Mouse (Mus musculus) brain, adult 2 months (tissue): Measurements from ENCODE around the gene Foxr1.
"Not testable (repeated sequence)": the region's sequence is repeated elsewhere in the genome, so short reads cannot be mapped to it uniquely, and the experiment has no call there.

Source experiments
- DNase-seq: peaks from one replicate; pipeline ENCODE4 v3.0.0; 2011; ENCODE audit warnings: low read depth, low spot score

Foxr1 gene

DNA sequence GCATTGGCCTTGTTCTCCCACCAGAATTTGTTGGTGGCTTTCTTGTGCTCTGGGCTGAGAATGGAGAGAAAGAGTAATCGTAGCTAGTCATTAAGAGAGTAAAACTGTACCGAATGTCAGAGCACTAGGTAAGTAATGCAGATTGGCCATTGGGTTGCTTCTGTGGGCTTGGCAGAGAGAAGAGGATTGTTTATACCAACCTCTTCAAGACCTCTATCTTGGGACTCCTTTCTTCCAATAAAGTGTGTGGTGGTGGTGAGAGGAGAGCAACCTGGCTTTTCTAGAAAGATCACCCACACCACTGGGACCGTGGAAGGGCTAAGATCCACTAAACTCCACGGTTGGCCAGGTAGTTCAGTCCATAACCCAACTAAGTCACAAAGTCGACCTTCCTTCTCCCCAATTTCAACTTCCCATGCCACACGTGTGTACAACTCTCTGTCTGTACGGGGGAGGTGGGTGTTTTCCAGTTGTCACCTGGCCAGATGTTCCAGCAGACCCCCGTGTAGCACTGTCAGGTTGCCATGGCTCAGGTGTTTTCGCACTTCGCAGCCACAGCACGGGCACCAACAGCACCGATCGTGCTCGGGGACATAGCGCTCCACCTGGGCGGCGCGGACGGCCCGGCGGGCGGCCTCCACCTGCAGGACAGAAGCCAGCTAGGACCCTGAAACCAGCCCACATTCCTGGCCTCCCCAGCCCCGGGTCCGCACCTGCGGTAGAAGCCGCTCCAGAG lies 23.6 kb downstream of the Foxr1 start:
- no peak for DNase-seq

DNA sequence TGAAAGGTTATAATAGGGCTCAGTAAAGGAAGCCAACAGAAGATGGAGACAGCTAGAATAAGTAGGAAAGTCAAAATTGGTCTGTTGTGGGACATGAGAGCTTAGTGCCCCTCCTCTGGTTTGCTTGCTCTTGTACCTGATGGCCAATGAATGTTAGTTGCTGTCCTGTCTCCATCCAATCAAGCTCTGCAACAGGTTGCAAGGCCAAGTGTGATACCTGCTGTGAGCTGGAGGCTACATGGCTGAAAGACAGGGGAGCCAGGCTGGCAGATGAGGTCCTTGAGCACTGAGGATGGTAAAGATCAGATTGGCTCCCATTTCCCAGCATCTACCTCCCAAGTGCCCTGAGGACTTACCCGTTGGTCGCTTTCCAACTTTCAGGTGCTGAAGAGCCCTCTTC lies 28.2 kb downstream of the Foxr1 start:
- no peak for DNase-seq

DNA sequence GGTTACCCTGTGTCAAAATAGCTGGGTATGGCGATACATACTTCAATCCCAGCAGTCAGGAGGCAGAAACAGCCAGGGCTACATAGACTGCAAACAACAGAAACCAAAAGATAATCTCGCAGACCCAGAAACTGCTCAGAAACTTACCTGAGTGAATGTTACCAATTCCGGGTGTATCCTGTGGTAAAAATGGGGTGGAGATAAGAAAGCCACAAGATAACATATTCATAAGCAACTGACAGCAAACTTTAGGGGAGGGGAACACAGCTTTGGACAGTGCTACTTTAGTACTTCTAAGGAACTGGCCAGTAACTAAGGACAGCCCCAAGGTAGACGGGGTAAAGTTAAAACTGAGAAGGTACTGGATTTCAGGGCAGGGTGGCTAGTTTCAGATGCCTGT lies 28.6 kb downstream of the Foxr1 start:
- no peak for DNase-seq

DNA sequence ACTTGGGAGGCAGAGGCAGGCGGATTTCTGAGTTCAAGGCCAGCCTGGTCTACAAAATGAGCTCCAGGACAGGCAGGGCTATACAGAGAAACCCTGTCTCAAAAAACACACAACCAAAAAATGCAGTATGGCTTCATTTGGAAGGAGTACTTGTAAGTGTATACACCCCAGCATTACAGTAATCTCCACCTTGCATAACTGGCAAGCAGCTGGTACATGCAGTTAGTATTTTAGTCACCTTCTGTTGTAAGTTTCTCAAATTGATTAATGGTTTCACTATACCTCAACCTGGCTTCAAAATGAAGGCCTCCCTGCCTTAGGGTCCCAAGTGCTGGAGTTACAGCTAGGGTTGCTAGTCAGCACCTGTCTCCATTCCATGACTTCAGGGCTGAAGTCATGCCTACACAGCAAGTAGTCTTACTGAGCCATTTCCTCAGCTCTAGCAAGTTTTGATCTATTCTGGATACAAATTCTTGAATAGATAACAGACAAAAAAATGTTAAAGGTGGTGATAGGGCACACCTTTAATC lies 29.3 kb downstream of the Foxr1 start:
- DNase-seq, result no peak

DNA sequence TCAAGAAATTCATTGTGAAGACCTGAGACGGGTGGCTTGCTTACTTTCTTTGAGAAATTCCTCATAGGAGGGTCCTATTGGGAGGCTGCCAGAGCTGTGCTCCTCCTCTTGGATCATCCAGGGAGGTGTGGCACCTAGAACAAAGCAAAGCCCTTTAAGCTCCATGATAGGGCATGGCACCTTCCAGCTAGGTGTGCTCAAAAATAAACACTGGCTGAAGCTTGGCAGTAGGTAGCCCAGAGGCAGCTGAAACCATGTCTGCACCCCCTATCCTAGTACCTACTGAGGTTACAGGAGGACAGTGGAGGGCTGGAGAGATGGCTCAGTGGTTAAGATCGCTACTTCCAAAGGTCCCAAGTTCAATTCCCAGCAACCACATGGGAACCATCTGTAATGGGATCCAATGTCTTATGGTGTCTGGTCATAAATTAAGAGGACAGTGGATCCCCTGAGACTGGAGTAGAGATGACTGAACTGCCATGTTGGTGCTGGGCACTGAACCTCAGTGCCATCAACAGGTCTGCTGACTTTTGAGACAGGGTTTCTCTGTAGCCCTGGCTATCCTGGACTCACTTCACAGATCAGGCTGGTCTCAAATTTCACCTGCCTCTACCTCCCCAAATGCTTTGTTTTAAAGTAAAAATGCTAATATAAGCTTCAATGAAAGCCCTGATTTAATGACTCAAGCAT lies 30.1 kb downstream of the Foxr1 start:
- DNase-seq, result no peak

DNA sequence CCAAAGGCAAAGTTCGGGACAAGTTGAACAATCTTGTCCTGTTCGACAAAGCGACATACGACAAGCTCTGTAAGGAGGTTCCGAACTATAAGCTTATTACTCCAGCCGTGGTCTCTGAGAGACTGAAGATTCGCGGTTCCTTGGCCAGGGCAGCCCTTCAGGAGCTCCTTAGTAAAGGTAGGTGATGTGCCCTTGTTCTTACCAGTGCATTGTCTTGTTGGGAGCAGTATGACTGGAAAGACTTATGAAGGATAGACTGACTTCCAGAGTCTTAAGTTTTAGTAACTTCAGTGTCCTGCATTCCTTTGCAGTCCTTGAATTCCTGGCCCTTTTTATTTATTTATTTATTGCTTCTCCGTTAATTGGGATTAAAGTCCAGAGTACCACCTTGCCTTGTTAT lies 32.2 kb downstream of the Foxr1 start:
- DNase-seq, result not testable (repeated sequence)

DNA sequence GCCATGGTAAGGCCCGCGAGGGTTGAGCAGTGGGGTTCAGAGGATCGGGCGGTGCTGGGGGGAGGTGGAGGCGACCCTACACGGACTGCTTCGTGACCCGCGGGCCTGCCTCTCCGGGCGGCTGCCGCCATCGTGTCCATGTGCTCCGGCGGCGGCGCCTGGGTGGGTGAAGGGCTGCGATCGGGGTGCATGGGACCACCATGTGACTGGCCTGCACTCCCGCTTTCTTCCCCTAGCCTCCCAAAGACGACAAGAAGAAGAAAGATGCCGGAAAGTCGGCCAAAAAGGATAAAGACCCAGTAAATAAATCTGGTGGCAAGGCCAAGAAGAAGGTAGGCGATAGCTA lies 33.2 kb downstream of the Foxr1 start:
- DNase-seq, result no peak

DNA sequence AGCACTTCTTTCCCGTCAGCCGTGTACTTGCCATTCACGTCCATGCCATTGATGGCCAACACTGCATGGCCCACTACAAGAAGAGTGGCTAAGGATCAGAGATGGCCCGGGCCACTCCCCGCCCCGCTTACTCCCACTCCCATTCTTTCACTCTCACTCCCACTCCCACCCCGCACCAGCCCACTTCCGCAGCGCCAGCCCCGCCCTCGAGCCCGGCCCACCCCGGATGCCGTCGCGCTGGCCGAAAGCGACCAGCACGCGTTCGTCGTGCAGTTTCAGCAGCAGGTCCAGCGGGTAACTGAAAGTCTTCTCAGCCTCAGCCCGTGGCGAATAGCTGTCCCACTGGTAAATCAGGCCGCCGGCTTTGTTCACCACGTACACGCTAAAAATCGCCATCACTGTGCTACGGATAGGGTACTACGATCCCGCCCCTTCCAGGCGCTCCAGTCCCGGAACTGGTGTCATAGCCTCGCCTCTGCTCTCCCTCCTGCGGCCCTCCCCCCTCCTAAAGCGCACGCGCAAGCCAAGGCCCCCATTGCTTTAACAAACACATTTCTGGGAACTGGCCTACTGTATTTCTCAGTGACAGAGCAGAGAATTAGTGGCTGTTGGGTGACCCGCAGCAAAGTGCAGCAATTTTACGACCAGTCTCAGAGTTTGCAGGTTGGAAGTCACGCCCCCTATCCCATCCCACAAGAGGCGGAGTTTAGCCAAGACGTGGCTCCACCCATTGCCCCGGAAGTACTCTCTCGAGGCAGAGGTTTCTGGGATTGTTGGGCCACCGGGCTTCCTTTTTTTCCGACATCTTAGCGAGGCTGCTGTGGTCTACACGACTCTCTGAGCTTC lies 33.8 kb downstream of the Foxr1 start, which contains the start of the genes Rps25 and Trappc4:
TSS of gene Rps25 (plus strand) at position 234 of the 846 bp plus-strand sequence.
TSS of gene Trappc4 (minus strand) at position 695 of the 846 bp plus-strand sequence.
- DNase-seq, result peak; percentile 98

DNA sequence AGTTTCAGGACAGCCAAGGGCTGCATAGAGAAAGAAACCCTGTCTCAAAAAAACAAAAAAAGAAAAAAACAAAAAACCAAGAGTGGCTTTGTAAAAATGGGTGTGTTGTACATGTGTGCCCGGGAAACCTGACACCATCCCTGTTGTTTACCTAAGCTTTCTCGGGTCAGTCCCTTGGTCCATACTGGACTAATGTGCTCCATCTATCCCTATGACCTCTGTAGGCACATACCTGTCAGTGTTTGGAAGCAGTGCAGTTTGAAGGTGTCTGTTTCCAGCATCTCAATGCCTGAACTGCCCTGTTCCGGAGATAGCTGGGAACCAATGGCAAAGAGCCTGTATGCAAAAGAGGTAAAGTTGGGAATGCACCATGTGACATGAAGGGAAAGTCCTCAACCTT lies 35.9 kb downstream of the Foxr1 start:
- no peak for DNase-seq

DNA sequence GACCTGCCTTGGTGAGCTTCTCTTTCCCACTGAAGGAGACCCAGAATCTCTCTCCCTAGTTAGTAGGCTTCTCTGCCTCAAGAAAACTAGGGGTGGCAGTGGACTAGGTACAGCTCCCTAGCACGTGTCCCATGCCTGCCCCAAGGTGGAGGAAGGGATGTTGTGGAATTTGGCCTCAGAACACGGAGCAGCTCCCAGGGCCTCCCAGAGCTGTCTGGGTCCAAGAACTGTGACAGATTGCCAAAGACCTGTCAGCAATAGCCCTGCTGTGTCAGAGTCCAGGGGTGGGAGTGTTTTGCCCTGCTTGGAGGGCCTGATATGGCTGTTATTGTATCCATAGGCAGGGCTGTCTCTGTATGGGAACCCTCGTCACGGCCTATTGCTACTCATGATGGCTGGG lies 39.9 kb downstream of the Foxr1 start:
- no peak for DNase-seq

DNA sequence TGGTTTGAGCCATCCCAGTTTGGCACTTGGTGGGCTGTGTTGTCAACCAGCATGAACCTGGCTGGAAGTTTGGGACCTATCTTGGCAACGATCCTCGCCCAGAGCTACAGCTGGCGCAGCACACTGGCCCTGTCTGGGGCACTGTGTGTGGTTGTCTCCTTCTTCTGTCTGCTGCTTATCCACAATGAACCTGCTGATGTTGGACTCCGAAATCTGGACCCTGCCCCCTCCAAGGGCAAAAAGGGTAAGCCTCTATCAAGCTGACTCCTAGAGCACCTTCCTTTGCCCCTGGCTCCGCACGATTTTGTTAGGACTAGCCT lies 41.2 kb downstream of the Foxr1 start:
- no peak for DNase-seq

DNA sequence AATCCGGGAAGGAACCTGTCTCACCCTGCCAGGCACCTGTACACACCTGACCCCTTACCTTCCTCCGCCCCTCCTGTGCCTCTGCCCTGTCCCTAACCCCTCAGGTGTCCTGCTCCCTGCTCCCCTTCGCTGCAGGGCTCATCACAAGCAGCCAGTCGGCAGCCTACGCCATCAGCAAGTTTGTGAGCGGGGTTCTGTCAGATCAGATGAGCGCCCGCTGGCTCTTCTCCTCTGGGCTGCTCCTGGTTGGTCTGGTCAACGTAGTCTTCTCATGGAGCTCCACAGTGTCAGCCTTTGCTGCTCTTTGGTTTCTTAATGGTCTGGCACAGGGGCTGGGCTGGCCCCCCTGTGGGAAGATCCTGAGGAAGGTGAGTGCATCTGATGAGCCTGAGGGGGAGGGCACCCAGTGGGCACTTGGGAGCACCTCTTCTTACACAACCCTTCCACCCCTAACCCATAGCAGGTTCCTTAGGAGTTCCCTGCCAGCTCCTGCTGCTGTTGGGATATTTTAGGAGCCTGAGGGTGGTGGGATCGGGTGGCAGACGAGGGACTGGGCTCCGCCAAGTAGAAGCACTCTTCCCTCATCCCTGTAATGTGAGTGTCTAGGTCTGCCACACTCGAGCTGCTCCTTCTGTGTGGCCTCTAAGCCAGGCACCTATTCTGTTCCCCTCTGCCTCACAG lies 41.7 kb downstream of the Foxr1 start:
- no peak for DNase-seq

DNA sequence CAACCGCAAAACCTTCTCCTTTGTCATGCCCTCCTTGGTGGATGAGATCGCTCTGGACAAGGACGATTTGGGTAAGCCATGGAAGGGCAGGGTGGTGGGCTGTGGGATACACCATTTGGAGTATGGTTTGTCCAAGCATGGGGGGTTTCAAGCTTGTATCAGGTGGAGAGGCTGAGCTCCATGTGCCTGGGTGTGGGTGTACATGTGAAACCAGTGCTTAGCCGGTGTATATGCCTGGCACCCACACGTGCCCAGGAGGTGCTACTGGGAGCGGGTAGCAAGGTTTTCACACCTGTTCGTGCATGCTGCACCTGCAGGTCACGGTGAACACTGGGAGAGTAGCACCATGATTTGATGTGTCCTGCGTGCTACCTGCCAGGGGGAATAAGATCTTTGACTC lies 42.4 kb downstream of the Foxr1 start:
- no peak for DNase-seq

DNA sequence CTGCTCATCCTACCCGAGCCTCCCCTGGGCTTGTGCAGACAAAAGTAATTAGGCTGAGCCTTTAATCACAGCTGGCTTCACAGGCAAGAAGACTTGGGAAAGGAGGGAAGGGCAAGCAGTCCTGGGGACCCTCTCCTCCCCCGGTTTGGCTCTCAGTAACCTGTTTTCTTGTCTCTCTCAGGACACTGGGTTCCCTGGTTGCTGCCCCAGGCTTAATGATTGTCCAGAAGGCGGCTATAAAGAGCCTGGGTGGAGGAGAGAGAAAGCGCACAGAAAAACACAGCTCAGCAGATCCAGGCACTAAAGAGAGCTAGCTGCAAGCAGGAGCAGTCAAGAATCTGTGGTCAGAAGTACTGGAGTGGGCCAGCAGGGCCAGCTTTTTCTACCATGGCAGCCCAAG lies 42.8 kb downstream of the Foxr1 start:
- DNase-seq, result peak; percentile 26

DNA sequence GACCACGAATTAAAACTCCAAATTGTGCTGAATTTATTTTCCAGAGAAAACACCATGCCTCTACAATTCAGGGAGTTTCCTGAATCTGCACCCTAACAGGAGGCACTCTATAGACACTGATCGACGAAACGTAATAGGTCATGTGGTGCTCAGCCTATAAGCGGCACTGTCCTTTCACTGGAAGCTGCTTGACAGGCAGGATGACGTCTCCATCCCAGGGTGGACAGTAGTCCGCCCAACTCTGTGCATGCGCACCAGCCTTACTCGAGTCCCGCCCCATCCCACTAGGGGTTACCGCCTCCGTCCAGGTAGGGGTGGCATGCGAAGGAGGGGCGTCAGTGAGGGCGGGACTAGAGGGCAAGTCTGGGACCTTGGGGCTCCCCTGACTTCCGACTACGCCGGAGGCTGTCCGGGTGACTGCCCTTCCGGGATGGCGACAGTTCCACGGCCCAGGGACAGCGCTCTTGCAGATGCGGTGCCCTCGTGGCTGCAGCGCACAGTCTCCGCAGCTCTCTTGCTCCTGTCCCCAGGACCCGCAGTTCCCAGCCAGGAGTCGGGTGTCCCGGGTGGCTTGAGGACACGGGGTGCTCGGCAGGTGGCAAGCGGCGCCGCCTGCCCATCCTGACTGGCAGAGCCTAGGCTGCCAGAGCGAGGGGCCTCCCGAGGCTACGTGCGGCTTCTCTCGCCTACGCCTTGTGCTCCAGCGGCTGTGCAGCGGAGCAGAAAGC lies 44.1 kb downstream of the Foxr1 start, which contains the start of gene Slc37a4:
TSS of gene Slc37a4 (plus strand) at position 169 of the 728 bp plus-strand sequence.
- DNase-seq, result peak; percentile 100

DNA sequence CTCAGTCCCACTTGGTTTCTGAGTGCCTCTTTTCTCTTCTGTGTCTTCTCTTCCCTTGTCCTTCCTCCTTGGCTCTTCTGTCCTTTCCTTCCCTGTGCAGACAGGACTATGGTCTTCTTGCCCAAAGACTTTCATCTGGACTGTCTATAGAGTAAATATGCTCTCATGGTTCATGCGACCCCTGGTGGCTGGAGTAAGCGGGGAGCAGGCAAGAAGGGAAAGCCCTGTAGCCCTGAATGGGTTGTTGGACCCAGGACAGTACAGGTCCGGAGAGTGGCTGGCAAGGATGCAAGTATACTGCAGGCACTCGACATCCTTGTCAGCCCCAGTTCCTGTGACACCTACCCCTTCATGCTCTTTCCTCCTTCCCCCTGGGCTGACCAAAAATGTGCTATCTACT lies 49.5 kb downstream of the Foxr1 start:
- peak; percentile 71 for DNase-seq

DNA sequence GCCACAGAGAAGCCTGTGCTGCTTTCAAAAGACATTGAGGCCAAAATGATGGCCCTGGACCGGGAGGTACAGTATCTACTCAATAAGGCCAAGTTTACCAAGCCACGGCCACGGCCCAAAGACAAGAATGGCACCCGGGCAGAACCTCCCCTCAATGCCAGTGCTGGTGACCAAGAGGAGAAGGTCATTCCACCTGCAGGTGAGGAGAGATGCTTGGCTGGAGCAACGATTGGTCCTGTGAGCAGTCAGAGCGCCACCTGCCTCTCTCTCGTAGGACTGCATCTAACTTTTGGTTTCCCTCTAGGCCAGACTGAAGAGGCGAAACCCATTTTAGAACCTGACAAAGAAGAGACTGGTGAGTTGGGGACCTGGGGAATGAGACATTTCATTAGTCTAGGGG lies 51.7 kb downstream of the Foxr1 start:
- peak; percentile 80 for DNase-seq

DNA sequence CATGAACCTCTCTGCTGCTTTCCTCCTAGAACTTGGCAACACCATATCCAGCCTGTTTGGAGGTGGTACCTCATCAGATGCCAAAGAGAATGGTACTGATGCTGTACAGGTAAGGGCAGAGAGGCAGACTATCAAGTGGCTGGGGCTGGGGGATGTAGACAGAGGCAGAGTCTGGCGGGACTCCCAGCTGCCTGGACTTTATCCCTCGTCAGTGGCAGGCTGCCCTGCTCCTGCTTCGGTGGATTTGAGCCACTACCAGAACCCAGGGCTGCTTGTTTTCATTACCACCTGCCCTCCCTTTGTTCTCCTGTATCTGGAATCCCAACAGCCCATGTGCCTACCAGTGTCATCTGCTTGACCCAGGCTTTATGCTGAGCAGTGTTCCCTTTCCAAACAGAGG lies 53.7 kb downstream of the Foxr1 start:
- no peak for DNase-seq

DNA sequence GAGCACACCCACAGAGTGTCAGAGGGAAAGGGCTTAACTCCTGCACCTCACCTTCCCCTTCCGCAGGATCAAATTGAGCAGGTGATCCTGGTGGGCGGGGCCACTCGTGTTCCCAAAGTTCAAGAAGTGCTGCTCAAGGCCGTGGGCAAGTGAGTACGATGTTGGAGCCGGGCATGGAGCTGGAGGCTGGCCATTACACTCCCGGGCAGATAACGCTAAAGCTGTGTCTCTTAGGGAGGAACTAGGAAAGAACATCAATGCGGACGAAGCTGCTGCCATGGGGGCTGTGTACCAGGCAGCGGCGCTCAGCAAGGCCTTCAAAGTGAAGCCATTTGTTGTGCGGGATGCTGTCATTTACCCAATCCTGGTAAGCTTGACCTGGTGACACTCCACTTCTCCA lies 56.3 kb downstream of the Foxr1 start:
- no peak for DNase-seq
